Mouse (Mus musculus) neutrophil, adult 5-6 weeks (primary cell): Measurements from ENCODE around the gene Meis3. TPM values are rescaled to one million over a fixed set of nuclear protein-coding genes. Genes with fewer than 3 reads are reported as not detected.

Source experiments
- ATAC-seq: fragments of 151-379, 151-347 bp; 2 replicates; pipeline ENCODE4 v1.8.0; 2017; ENCODE audit warnings: mild to moderate bottlenecking, moderate TSS enrichment; ENCODE audit not compliant: insufficient number of reproducible peaks, poor library complexity, low FRiP score, severe bottlenecking; ENCODE audit errors: extremely low read depth
- total RNA-seq: library from RNA; stranded (forward); fragments of 200-1000 nt; gene quantifications from 2 replicates; pipeline ENCODE4 v1.2.3, GENCODE M21; 2017

Gene Meis3
- total RNA-seq, 1 experiment from 2014 or later: 4.5 TPM

- ATAC-seq: no peak
Measured at GRCm38 (mm10) chr7:16155132-16155872, 19.6 kb upstream of the Meis3 start.

- no peak for ATAC-seq
Measured at GRCm38 (mm10) chr7:16156105-16156714, 18.7 kb upstream of the Meis3 start.

GRCm38 (mm10) chr7:16158735-16159134 lies 16.2 kb upstream of the Meis3 start:
- no peak for ATAC-seq

- ATAC-seq: no peak
Measured at GRCm38 (mm10) chr7:16160702-16161101, 14.2 kb upstream of the Meis3 start.

GRCm38 (mm10) chr7:16161302-16161701 lies 13.6 kb upstream of the Meis3 start:
- ATAC-seq: no peak

- ATAC-seq: no peak
Measured at GRCm38 (mm10) chr7:16162036-16162435, 12.9 kb upstream of the Meis3 start.

- ATAC-seq: no peak
Measured at GRCm38 (mm10) chr7:16172141-16172581, 2.7 kb upstream of the Meis3 start.

- ATAC-seq: no peak
Measured at GRCm38 (mm10) chr7:16172586-16173140, 2.2 kb upstream of the Meis3 start.

GRCm38 (mm10) chr7:16173146-16173545 lies 1.7 kb upstream of the Meis3 start:
- ATAC-seq: no peak

- ATAC-seq: no peak; the same call in 1 of the 2 replicates
Measured at GRCm38 (mm10) chr7:16175542-16175931, 647 bp downstream of the Meis3 start.

GRCm38 (mm10) chr7:16178114-16178513 lies 3.2 kb downstream of the Meis3 start:
- ATAC-seq: no peak

GRCm38 (mm10) chr7:16183663-16184062 lies 8.8 kb downstream of the Meis3 start:
- ATAC-seq: no peak

GRCm38 (mm10) chr7:16187494-16187893 lies 12.6 kb downstream of the Meis3 start:
- ATAC-seq: no peak

GRCm38 (mm10) chr7:16192315-16192714 lies 17.4 kb downstream of the Meis3 start:
- ATAC-seq: peak; percentile 69

GRCm38 (mm10) chr7:16193702-16194101 lies 18.8 kb downstream of the Meis3 start:
- no peak for ATAC-seq

- ATAC-seq: no peak
Measured at GRCm38 (mm10) chr7:16196616-16197015, 21.7 kb downstream of the Meis3 start.

- no peak for ATAC-seq
Measured at GRCm38 (mm10) chr7:16197166-16197565, 22.3 kb downstream of the Meis3 start.

GRCm38 (mm10) chr7:16198540-16198939 lies 23.6 kb downstream of the Meis3 start:
- ATAC-seq: no peak

GRCm38 (mm10) chr7:16201136-16201535 lies 26.2 kb downstream of the Meis3 start:
- ATAC-seq: no peak
